Mouse (Mus musculus) bone marrow, adult 2 months (tissue): ENCODE results near the gene Dclk1.

Source experiments
- CTCF ChIP-seq: fragments of 200-500 bp; IDR thresholded peaks from 2 replicates; pipeline ENCODE4 v1.5.1; 2011; ENCODE audit warnings: low read length, control low read depth; ENCODE audit not compliant: control insufficient read depth, insufficient read depth
- POLR2A ChIP-seq: fragments of 200-500 bp; IDR thresholded peaks from 2 replicates; pipeline ENCODE4 v1.6.1; 2011; ENCODE audit warnings: low read depth, mild to moderate bottlenecking, control low read depth, low read length, borderline replicate concordance; ENCODE audit not compliant: control insufficient read depth

- TF ChIP-seq CTCF (no peak), POLR2A (no peak)
These were observed 67.8 kb downstream of the Dclk1 start for GRCm38 (mm10) chr3:55309961-55310360.
